Mouse (Mus musculus) fat pad, adult 2 months (tissue): ENCODE measurements at regions not wholly inside any gene's neighbourhood (a gene's known extent, or its start where the extent isn't known, plus 50 kb on each side); places are given as distances from the start of the nearest gene placed in this dataset.

Experiments
- DNase-seq: peaks from one replicate; pipeline ENCODE4 v3.0.0-alpha.2; 2011; ENCODE audit warnings: low read depth, low spot score; ENCODE audit errors: extremely low read depth

DNA sequence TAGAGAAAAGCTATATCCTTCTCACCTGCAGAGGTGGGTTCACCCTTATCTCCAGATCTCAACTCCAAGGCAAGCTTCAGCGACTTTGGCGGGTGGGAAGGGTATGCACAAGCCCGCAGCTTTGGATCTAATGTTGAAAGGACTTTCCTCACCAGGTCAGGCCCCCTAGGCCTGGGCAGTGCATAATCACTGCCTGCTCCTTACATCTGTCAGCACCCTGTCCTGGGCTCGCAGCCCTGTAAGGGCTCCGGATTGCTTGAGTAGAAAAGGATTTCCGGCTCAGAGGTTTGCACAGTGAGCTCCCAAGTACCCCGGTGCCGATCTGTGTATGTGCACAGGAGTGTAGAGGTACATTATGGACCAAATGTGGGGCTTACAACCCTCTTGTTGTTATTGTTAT is 68.8 kb upstream of the 1600014C23Rik start:
- DNase-seq = no peak

DNA sequence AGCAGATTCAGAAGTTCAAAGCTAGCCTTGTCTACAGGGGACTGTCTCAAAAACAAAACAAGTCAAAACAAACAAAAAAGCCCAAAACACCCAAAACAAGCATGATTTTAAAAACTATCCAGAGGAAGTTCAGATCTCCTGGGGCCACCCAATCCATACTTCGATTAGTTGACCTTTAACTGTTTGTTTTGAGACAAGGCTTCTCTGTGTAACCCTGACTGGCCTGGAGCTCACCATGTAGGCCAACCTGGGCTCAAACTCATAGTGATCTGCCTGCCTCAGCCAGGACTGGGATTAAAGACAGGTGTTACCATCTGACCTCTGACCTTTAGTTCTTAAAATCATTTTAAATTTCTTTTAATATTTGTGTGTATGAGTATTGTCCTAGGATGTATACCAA is 66.1 kb upstream of the 1600014C23Rik start:
- DNase-seq = no peak

DNA sequence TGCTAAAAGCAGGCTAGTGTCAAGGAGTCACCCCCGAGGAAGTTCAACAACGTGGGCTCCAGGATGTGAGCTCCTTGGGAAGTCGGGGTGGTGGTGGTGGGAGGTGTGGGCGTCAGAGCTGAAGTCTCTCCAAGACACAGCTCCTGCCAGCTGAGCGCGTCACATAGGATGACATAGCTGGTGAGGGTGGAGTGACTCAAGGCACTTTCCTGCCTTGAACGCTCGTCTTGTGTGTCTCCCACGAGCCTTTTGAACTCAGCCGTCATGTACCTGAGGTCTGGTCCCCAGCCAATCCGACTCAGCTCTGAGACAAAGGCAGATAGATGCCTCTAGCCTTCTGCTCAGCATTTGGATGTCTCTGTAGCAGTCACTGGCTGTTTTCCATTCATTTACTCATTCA is 65.4 kb upstream of the 1600014C23Rik start:
- DNase-seq = no peak

DNA sequence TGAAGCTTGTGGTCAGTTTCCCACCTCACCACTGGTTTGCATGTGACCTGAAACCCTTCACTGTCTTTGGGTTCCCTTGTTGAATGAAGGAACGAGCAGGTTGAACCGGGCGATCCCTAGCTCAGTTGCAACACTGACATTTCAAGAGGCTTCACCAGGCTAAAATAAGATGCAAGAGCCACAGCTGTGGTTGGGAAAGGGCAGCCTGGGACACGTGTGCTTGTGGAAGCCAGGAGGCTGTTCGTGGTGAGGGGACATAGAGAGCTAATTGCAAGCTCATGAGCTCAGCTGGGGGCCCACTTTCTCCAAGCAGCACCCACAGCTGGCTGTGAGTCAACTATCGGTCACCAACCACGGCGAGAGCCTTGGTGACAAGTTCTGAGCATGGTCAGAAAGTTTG is 64.8 kb upstream of the 1600014C23Rik start:
- no peak for DNase-seq

DNA sequence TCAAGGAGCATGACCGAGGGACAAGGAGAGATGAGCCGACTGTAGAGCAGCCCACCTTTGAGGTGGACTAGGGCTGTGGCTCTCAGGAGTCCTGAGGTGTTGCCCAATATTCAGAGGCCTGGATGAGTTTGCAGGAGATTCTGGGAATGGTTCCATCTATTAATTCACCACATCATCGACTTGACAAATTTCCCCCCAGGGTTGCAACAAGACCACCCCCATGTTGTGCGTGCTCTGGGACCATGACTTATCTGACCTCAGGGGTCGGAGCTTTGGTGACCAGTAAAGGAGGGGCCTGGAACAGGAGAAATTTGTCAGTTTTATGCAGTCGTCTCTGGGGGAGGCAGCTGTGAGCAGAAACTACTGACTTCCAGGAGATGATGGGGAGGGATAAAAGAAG is 63.5 kb upstream of the 1600014C23Rik start:
- no peak for DNase-seq

DNA sequence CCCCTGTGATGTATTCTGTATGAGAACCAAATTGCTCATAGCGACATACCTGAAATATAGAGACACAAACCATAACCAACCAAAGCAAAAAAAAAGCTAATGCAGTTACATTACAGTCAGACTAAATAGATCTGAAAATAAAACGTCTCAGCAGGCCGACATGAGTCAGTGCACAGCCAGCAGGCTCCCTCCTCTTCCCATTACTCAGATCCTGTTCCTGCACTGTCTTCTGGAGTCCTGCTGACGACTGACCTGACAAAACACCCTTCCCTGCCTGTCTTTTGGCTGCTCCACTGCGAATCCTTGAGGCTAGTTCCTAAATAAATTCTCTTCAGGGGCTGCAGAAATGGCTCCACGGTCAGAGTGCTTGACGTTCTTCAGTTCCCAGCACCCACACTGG is 61.3 kb upstream of the 1600014C23Rik start:
- no peak for DNase-seq

DNA sequence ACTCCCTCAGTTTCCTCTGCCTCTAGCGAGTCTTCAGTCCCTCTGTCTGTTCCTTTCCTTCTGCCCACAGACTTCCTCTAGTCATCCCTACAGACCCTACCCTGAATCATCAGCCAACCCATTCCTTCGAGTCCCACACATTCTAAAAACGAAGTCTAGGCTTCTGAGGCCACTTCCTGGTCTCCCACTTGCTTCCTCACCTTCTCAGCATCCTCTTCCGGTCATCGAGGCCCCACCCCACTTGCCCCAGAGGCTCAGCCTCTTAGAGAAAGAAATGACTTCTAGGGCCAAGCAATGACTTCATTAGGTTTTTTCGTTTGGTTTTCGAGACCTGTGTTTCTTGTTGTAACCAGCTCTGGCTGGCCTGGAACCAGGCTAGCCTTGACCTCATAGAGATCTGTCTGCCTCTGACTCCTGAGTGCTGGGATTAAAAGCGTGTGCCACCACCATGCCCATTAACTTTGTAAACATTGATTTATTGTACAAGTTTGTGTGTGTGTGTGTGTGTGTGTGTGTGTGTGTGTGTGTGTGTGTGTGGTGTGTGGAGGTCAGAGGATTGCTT is 57.4 kb upstream of the 1600014C23Rik start:
- DNase-seq = no peak

DNA sequence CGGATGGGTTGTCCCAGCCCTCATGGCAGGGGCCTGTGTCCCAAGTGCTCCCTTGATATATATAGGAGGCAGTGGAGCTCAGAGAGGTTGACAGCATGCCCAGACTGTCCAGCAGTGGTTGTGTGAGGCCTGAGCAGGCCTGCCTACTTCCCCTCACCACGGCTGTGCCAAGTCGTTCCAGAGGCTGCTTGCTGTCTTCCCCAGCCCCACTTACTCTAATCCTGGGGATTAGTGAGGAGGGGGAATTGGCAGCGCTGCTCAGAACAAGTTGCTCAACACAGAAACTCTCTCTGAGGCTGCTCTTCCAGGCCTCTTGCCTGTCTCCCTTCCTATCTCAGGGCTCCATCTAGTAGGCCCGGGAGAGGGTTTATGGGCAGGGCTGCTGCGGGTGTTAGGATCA is 56.1 kb upstream of the 1600014C23Rik start:
- peak; percentile 83 for DNase-seq

DNA sequence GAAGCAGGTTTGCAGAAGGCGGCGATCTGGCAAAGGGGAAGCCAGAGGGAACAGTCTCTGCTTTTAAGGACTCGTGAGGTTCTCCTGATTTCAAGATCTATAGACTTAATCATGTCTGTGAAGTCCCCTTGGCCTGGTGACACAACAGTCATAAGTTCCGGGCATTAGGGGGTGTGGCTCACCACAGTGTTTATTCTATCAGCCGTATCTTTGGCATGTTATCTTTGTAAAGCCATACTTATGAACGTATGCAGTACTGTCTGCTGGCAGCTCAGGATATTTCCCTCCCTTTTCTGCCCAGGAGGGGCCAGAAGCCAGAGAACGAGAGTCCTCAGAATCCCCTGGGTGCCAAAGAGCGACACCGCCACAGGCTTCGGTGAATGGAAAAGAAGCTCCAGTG is 51.3 kb upstream of the 1600014C23Rik start:
- no peak for DNase-seq

DNA sequence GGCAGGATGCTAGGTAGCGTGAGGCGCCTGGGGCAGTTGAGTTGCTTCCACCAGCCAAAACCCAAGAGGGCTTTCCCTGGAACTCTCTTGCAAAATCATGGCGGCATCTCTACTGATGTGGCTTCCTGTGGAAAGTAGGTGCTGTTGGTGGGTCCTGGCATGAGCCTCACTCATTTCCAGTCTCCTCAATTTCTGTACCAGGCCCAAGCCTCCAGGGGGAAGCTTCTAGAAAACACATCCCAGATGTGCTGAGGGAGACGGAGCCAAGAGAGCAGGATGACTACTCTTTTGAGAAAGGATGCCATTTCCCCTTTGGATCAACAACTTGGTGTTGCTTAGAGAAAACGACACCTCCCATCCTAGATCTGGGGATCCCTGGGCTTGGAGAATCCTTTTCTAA is 50.9 kb upstream of the 1600014C23Rik start:
- no peak for DNase-seq
